Mouse (Mus musculus) heart, adult 18-20 months (tissue): Measurements from ENCODE around the gene Ets1. TPM values are rescaled to one million over a fixed set of nuclear protein-coding genes. Genes with fewer than 3 reads are reported as not detected.

Experiments
- DNase-seq, 2 experiments: peaks; one replicate each; pipeline ENCODE4 v3.0.0; 2021 to 2022; ENCODE audit warnings: mixed read lengths in 1 of 2
- total RNA-seq, 2 experiments: library from RNA; stranded (reverse); gene quantifications; 2 replicates each; pipeline ENCODE4 v1.2.3; 2021

Ets1 gene
- total RNA-seq, 2 experiments from 2014 or later = 35.3 to 36.9 TPM

GRCm38 (mm10) chr9:32666611-32667517 lies 30.8 kb downstream of the Ets1 start:
- DNase-seq = peak; percentile 73 to 81

GRCm38 (mm10) chr9:32667518-32667908 lies 31.5 kb downstream of the Ets1 start:
- DNase-seq = no peak

GRCm38 (mm10) chr9:32668075-32668673 lies 32.2 kb downstream of the Ets1 start:
- DNase-seq = no peak

- DNase-seq = no peak
Measured at GRCm38 (mm10) chr9:32669397-32669796, 33.4 kb downstream of the Ets1 start.

GRCm38 (mm10) chr9:32671970-32672859 lies 36.2 kb downstream of the Ets1 start:
- DNase-seq = peak; percentile 83 to 94

- peak; percentile 44 to 55 for DNase-seq
Measured at GRCm38 (mm10) chr9:32673923-32674322, 37.9 kb downstream of the Ets1 start.

GRCm38 (mm10) chr9:32675671-32676409 lies 39.8 kb downstream of the Ets1 start:
- DNase-seq = peak; percentile 46 to 71

- DNase-seq = peak; percentile 45 to 58
Measured at GRCm38 (mm10) chr9:32676480-32676879, 40.5 kb downstream of the Ets1 start.

- DNase-seq = no peak
Measured at GRCm38 (mm10) chr9:32677646-32678045, 41.6 kb downstream of the Ets1 start.

GRCm38 (mm10) chr9:32678120-32678757 lies 42.2 kb downstream of the Ets1 start:
- no peak for DNase-seq

GRCm38 (mm10) chr9:32679531-32679930 lies 43.5 kb downstream of the Ets1 start:
- no peak for DNase-seq

GRCm38 (mm10) chr9:32680201-32680600 lies 44.2 kb downstream of the Ets1 start:
- no peak for DNase-seq

- DNase-seq = no peak
Measured at GRCm38 (mm10) chr9:32685793-32686558, 50.0 kb downstream of the Ets1 start.

- peak in 1 of 2 experiments; percentile 21 for DNase-seq
Measured at GRCm38 (mm10) chr9:32688351-32688750, 52.3 kb downstream of the Ets1 start.

GRCm38 (mm10) chr9:32691151-32691925 lies 55.3 kb downstream of the Ets1 start:
- no peak for DNase-seq

- no peak for DNase-seq
Measured at GRCm38 (mm10) chr9:32692944-32693343, 56.9 kb downstream of the Ets1 start.

GRCm38 (mm10) chr9:32693411-32693810 lies 57.4 kb downstream of the Ets1 start:
- no peak for DNase-seq

GRCm38 (mm10) chr9:32694111-32694824 lies 58.2 kb downstream of the Ets1 start:
- peak in 1 of 2 experiments; percentile 62 for DNase-seq
